Mouse (Mus musculus) MEL (cell line): ENCODE measurements around the gene Gpr142. TPM values are rescaled to one million over a fixed set of nuclear protein-coding genes. Genes with fewer than 3 reads are reported as not detected.

Source experiments
- DNase-seq: peaks from one replicate; pipeline ENCODE4 v3.0.0; 2011; ENCODE audit warnings: low read depth, low spot score
- H3K27ac ChIP-seq: 2 replicates; pipeline ENCODE4 v1.5.1; 2012; ENCODE audit warnings: low read depth, mild to moderate bottlenecking, control low read depth, low read length, moderate library complexity; ENCODE audit not compliant: control insufficient read depth
- H3K27me3 ChIP-seq, 2 experiments: fragments of 150-350 bp in 1 of 2; sonication (generic) in 1 of 2; 2 replicates each; pipeline ENCODE4 v1.6.1; 2012; ENCODE audit warnings: low read length in 2 of 2, mild to moderate bottlenecking in 2 of 2, improper control_type of control experiment in 1 of 2, moderate library complexity in 1 of 2; ENCODE audit not compliant: insufficient read depth in 2 of 2, control insufficient read depth in 1 of 2
- H3K36me3 ChIP-seq, 2 experiments: 2 replicates each; pipeline ENCODE4 v1.6.1; 2012 to 2014; ENCODE audit warnings: low read length in 2 of 2, improper control_type of control experiment in 1 of 2, inconsistent platforms in 1 of 2, mild to moderate bottlenecking in 1 of 2; ENCODE audit not compliant: insufficient read depth in 2 of 2, control insufficient read depth in 1 of 2
- H3K4me1 ChIP-seq, 2 experiments: fragments of 150-350 bp in 1 of 2; sonication (generic) in 1 of 2; 2 replicates each; pipeline ENCODE4 v1.6.1; 2012; ENCODE audit warnings: low read length in 2 of 2, improper control_type of control experiment in 1 of 2, mild to moderate bottlenecking in 1 of 2; ENCODE audit not compliant: insufficient read depth in 2 of 2, control insufficient read depth in 1 of 2
- H3K4me3 ChIP-seq, 2 experiments: fragments of 150-350 bp in 1 of 2; sonication (generic) in 1 of 2; 2 replicates each; pipeline ENCODE4 v1.5.1; 2012; ENCODE audit warnings: low read depth in 2 of 2, low read length in 2 of 2, mild to moderate bottlenecking in 2 of 2, moderate library complexity in 2 of 2, control low read depth in 1 of 2, improper control_type of control experiment in 1 of 2; ENCODE audit not compliant: control insufficient read depth in 1 of 2, insufficient read depth in 1 of 2
- H3K79me2 ChIP-seq: 2 replicates; pipeline ENCODE4 v1.6.1; 2012; ENCODE audit warnings: mild to moderate bottlenecking, low read length, moderate library complexity; ENCODE audit not compliant: control insufficient read depth, poor library complexity, insufficient read depth
- H3K9ac ChIP-seq: 2 replicates; pipeline ENCODE4 v1.6.1; 2012; ENCODE audit warnings: low read depth, mild to moderate bottlenecking, control low read depth, low read length, moderate library complexity; ENCODE audit not compliant: control insufficient read depth, poor library complexity, severe bottlenecking
- H3K9me3 ChIP-seq: fragments of 150-350 bp; sonication (generic); replicated peaks from 2 replicates; pipeline ENCODE4 v1.6.1; 2012; ENCODE audit warnings: mild to moderate bottlenecking, low read length, improper control_type of control experiment, moderate library complexity; ENCODE audit not compliant: insufficient read depth
- E2F4 ChIP-seq: IDR thresholded peaks from 2 replicates; pipeline ENCODE4 v1.6.1; 2011; ENCODE audit warnings: low read depth, low read length, improper control_type of control experiment, borderline replicate concordance
- EP300 ChIP-seq, 2 experiments: IDR thresholded peaks; 2 replicates each; pipeline ENCODE4 v1.6.1; 2011; ENCODE audit warnings: improper control_type of control experiment in 2 of 2, low read length in 2 of 2, low read depth in 1 of 2, mild to moderate bottlenecking in 1 of 2
- ETS1 ChIP-seq: IDR thresholded peaks from 2 replicates; pipeline ENCODE4 v1.6.1; 2012; ENCODE audit warnings: low read depth, mild to moderate bottlenecking, inconsistent platforms, low read length, improper control_type of control experiment, moderate library complexity
- GABPA ChIP-seq: IDR thresholded peaks from 2 replicates; pipeline ENCODE4 v1.6.1; 2012; ENCODE audit warnings: low read depth, mild to moderate bottlenecking, inconsistent platforms, low read length, improper control_type of control experiment, moderate library complexity
- HCFC1 ChIP-seq: IDR thresholded peaks from 2 replicates; pipeline ENCODE4 v1.6.1; 2012; ENCODE audit warnings: low read depth, mild to moderate bottlenecking, inconsistent platforms, low read length, improper control_type of control experiment, moderate library complexity
- KAT2A ChIP-seq: conservative IDR thresholded peaks from 2 replicates; pipeline ENCODE4 v1.6.1; 2012; ENCODE audit warnings: low read depth, low read length, improper control_type of control experiment, inconsistent platforms
- MAX ChIP-seq: IDR thresholded peaks from 2 replicates; pipeline ENCODE4 v1.6.1; 2011; ENCODE audit warnings: low read length, improper control_type of control experiment
- MEF2A ChIP-seq: IDR thresholded peaks from 2 replicates; pipeline ENCODE4 v1.6.1; 2014; ENCODE audit warnings: low read depth, mild to moderate bottlenecking, inconsistent platforms, low read length, improper control_type of control experiment; ENCODE audit not compliant: poor library complexity, insufficient replicate concordance, severe bottlenecking; ENCODE audit errors: extremely low read depth
- MXI1 ChIP-seq: IDR thresholded peaks from 2 replicates; pipeline ENCODE4 v1.6.1; 2011; ENCODE audit warnings: mild to moderate bottlenecking, low read depth, low read length, improper control_type of control experiment
- NELFE ChIP-seq: IDR thresholded peaks from 2 replicates; pipeline ENCODE4 v1.6.1; 2011; ENCODE audit warnings: low read depth, low read length, improper control_type of control experiment
- NRF1 ChIP-seq: IDR thresholded peaks from 2 replicates; pipeline ENCODE4 v1.6.1; 2014; ENCODE audit warnings: low read depth, mild to moderate bottlenecking, inconsistent platforms, low read length, improper control_type of control experiment, moderate library complexity; ENCODE audit not compliant: poor library complexity, insufficient read depth, severe bottlenecking
- POLR2A ChIP-seq, 2 experiments: IDR thresholded peaks; 2 replicates each; pipeline ENCODE4 v1.6.1; 2011 to 2012; ENCODE audit warnings: low read length in 2 of 2, mild to moderate bottlenecking in 2 of 2, control low read depth in 1 of 2, improper control_type of control experiment in 1 of 2, low read depth in 1 of 2, moderate library complexity in 1 of 2; ENCODE audit not compliant: control insufficient read depth in 1 of 2, insufficient read depth in 1 of 2, poor library complexity in 1 of 2
- POLR2AphosphoS2 ChIP-seq: IDR thresholded peaks from 2 replicates; pipeline ENCODE4 v1.6.1; 2011; ENCODE audit warnings: low read length, improper control_type of control experiment
- POLR2AphosphoS5 ChIP-seq: IDR thresholded peaks from 2 replicates; pipeline ENCODE4 v1.6.1; 2012; ENCODE audit warnings: low read depth, borderline replicate concordance, mild to moderate bottlenecking, inconsistent platforms, low read length, moderate library complexity, mixed read lengths
- RCOR1 ChIP-seq: IDR thresholded peaks from 2 replicates; pipeline ENCODE4 v1.6.1; 2012; ENCODE audit warnings: low read depth, mild to moderate bottlenecking, inconsistent platforms, low read length, improper control_type of control experiment
- SIN3A ChIP-seq: IDR thresholded peaks from 2 replicates; pipeline ENCODE4 v1.6.1; 2012; ENCODE audit warnings: low read length, improper control_type of control experiment, inconsistent platforms
- TBP ChIP-seq: IDR thresholded peaks from 2 replicates; pipeline ENCODE4 v1.8.0; 2011; ENCODE audit warnings: low read depth, low read length, improper control_type of control experiment
- TCF12 ChIP-seq: IDR thresholded peaks from 2 replicates; pipeline ENCODE4 v1.6.1; 2014; ENCODE audit warnings: low read depth, mild to moderate bottlenecking, inconsistent platforms, low read length, improper control_type of control experiment, moderate library complexity
- UBTF ChIP-seq: IDR thresholded peaks from 2 replicates; pipeline ENCODE4 v1.6.1; 2012; ENCODE audit warnings: low read depth, mild to moderate bottlenecking, inconsistent platforms, low read length, improper control_type of control experiment, moderate library complexity, borderline replicate concordance; ENCODE audit not compliant: insufficient read depth
- USF1 ChIP-seq: IDR thresholded peaks from 2 replicates; pipeline ENCODE4 v1.6.1; 2014; ENCODE audit warnings: low read depth, mild to moderate bottlenecking, inconsistent platforms, low read length, improper control_type of control experiment, moderate library complexity
- USF2 ChIP-seq, 2 experiments: IDR thresholded peaks; 2 replicates each; pipeline ENCODE4 v1.6.1; 2011 to 2012; ENCODE audit warnings: improper control_type of control experiment in 2 of 2, low read length in 2 of 2, borderline replicate concordance in 1 of 2, inconsistent platforms in 1 of 2, low read depth in 1 of 2, mild to moderate bottlenecking in 1 of 2; ENCODE audit not compliant: insufficient read depth in 1 of 2
- ZC3H11A ChIP-seq: IDR thresholded peaks from 2 replicates; pipeline ENCODE4 v1.6.1; 2012; ENCODE audit warnings: low read depth, mild to moderate bottlenecking, inconsistent platforms, low read length, improper control_type of control experiment
- ZKSCAN1 ChIP-seq: IDR thresholded peaks from 2 replicates; pipeline ENCODE4 v1.6.1; 2012; ENCODE audit warnings: low read depth, mild to moderate bottlenecking, inconsistent platforms, low read length, improper control_type of control experiment, moderate library complexity
- ZNF384 ChIP-seq: IDR thresholded peaks from 2 replicates; pipeline ENCODE4 v1.6.1; 2012; ENCODE audit warnings: low read depth, mild to moderate bottlenecking, inconsistent platforms, low read length, improper control_type of control experiment
- polyA plus RNA-seq, 2 experiments: library from polyadenylated mRNA; stranded (reverse) in 1 of 2; unstranded in 1 of 2; fragments of >175 nt in 1 of 2; fragments of >200 nt in 1 of 2; gene quantifications; 2 replicates each; pipeline versions ENCODE4 v1.2.1 to v1.2.4; 2012; ENCODE audit warnings: low replicate concordance in 2 of 2, low read depth in 1 of 2; ENCODE audit not compliant: insufficient read length in 2 of 2, insufficient read depth in 1 of 2, missing spikeins in 1 of 2
- total RNA-seq: library from RNA; depleted of rRNA; stranded (reverse); fragments of 300-350 nt; gene quantifications from 2 replicates; pipeline ENCODE4 v1.2.3, GENCODE M21; 2012

Gene Gpr142
- total and polyA plus RNA-seq, 3 experiments, result not detected

DNA sequence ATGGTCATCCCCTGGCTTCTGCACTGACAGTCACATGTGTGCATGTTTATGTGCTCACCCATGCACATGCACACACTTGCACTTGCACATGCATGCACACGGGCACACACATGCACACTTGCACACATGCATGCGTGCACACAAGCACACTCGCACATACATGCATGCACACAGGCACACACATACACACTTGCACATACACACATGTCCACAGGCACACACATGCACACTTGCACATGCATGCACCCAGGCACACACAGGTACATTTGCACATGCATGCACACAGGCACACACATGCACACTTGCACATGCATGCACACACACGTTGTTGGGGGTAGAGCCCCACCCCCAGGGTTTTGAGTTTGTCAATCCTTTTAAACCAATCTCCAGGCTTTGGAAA, 18.2 kb downstream of the Gpr142 start:
- H3K4me3 ChIP-seq, result no peak overlapping the region
- H3K9ac ChIP-seq, result no peak overlapping the region
- no peaks in the 10 kb centered on the region for H3K27me3 ChIP-seq
- H3K36me3 ChIP-seq, result no peaks in the 10 kb centered on the region
- H3K4me1 ChIP-seq, result no peaks in the 10 kb centered on the region
- no peak overlapping the region for H3K27ac ChIP-seq
- no peaks in the 10 kb centered on the region for H3K9me3 ChIP-seq
- no peak for TF ChIP-seq MXI1
- TF ChIP-seq ETS1, result no peak
- TF ChIP-seq UBTF, result no peak
- no peak for TF ChIP-seq MEF2A
- TF ChIP-seq USF1, result no peak
- no peak for TF ChIP-seq USF2 (IDR thresholded peaks at IDR 0.05; ENCODE audit: borderline replicate concordance in 1 of 2, insufficient read depth in 1 of 2, low read depth in 1 of 2, low read length in 2 of 2)
- TF ChIP-seq MAX, result no peak
- no peak for TF ChIP-seq EP300 (IDR thresholded peaks at IDR 0.05; ENCODE audit: low read depth in 1 of 2, low read length in 2 of 2)
- DNase-seq, result no peak
- no peaks in the 10 kb centered on the region for H3K79me2 ChIP-seq

GRCm38 (mm10) chr11:114818185-114818584, 19.5 kb downstream of the Gpr142 start:
- no peak for DNase-seq
- TF ChIP-seq RCOR1, result no peak
- TF ChIP-seq MXI1, result no peak
- TF ChIP-seq TCF12, result no peak
- no peak for TF ChIP-seq SIN3A
- TF ChIP-seq NELFE, result no peak
- no peak for TF ChIP-seq TBP
- TF ChIP-seq POLR2A (IDR thresholded peaks at IDR 0.05; ENCODE audit: control insufficient read depth in 1 of 2, insufficient read depth in 1 of 2, low read depth in 1 of 2, low read length in 2 of 2, poor library complexity in 1 of 2), result no peak
- TF ChIP-seq ETS1, result no peak
- TF ChIP-seq E2F4, result no peak
- no peak for TF ChIP-seq HCFC1
- no peak for TF ChIP-seq ZKSCAN1
- no peak for TF ChIP-seq ZNF384
- no peak for TF ChIP-seq KAT2A
- no peak for TF ChIP-seq POLR2AphosphoS5
- TF ChIP-seq NRF1, result no peak
- no peak for TF ChIP-seq GABPA
- no peak for TF ChIP-seq POLR2AphosphoS2
- no peak for TF ChIP-seq ZC3H11A
- no peak for TF ChIP-seq EP300 (IDR thresholded peaks at IDR 0.05; ENCODE audit: low read depth in 1 of 2, low read length in 2 of 2)
- no peaks in the 10 kb centered on the region for H3K27me3 ChIP-seq
- H3K9me3 ChIP-seq, result no peaks in the 10 kb centered on the region
- no peak overlapping the region for H3K27ac ChIP-seq
- H3K79me2 ChIP-seq, result no peaks in the 10 kb centered on the region
- no peaks in the 10 kb centered on the region for H3K36me3 ChIP-seq
- H3K4me1 ChIP-seq, result no peaks in the 10 kb centered on the region
- no peak overlapping the region for H3K4me3 ChIP-seq
- H3K9ac ChIP-seq, result no peak overlapping the region
